Mouse (Mus musculus) activated CD4-positive, CD25-positive, alpha-beta regulatory T cell (primary cell): ENCODE results near the gene Shld1. TPM values are rescaled to one million over a fixed set of nuclear protein-coding genes. Genes with fewer than 3 reads are reported as not detected.

ENCODE experiments used
- polyA plus RNA-seq, 2 experiments: library from polyadenylated mRNA; unstranded; fragments of 100-300 nt; shearing (Covaris generic); gene quantifications; one replicate each; pipeline ENCODE4 v1.2.1; 2017

Gene Shld1
- polyA plus RNA-seq = 10 to 100 TPM; 25.2 to 29.1 TPM

GRCm38 (mm10) chr2:132686756-132687737, at the start of gene Shld1:
Gene Shld1 (plus strand): TSS chr2:132686931.

GRCm38 (mm10) chr2:132780978-132781377, 94.2 kb downstream of the Shld1 start, which contains the start of gene Chgb:
Gene Chgb (plus strand): TSS chr2:132781278.

Other genes starting within 250 kb of the Shld1 start
- gene Gpcpd1, start 99.2 kb upstream of the Shld1 start, polyA plus RNA-seq = 10 to 100 TPM; 76.0 to 83.6 TPM
- gene Chgb, start 94.3 kb downstream of the Shld1 start, polyA plus RNA-seq = under 1 TPM in 1 of 2 experiments, not detected in 1; 0.49 TPM
- 10 to 100 TPM; 33.4 to 40.0 TPM for gene Trmt6, start 129.1 kb downstream of the Shld1 start, polyA plus RNA-seq
- gene Mcm8, start 129.2 kb downstream of the Shld1 start, polyA plus RNA-seq = 1 to 10 TPM; 1.3 to 2.1 TPM
- gene Crls1, start 159.7 kb downstream of the Shld1 start, polyA plus RNA-seq = 10 to 100 TPM; 24.1 to 29.1 TPM
- gene Lrrn4, start 194.0 kb downstream of the Shld1 start, polyA plus RNA-seq = 1 to 10 TPM in 1 of 2 experiments, under 1 TPM in 1; 0.71 to 3.0 TPM